Mouse (Mus musculus): ENCODE measurements around the gene Dennd4c.

DNA sequence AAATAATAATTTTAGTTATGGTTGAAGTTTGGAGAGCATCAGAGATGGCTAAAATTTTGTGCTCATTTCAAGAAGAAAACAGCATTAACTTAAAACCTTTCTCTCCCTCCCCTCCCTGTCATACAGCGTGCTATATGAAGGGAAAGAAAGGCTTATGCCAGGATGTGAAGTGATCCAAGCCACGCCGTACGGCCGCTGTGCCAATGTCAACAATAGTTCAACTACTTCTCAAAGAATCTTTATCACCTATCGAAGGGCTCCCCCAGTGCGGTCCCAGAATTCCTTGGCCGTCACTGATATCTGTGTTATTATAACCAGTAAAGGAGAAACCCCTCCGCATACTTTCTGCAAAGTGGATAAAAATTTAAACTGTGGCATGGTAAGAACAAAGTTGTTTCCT lies 29.2 kb downstream of the Dennd4c start:
- TF ChIP-seq CTCF (IDR thresholded peaks at IDR 0.05; ENCODE audit: low read depth, low read length) (no peak), GATA1 (IDR thresholded peaks at IDR 0.05; ENCODE audit: borderline replicate concordance, low read length) (no peak), POLR2AphosphoS5 (IDR thresholded peaks at IDR 0.05; ENCODE audit: insufficient replicate concordance, low read depth, low read length) (no peak), TAL1 (conservative IDR thresholded peaks at IDR 0.05; ENCODE audit: low read depth, low read length) (no peak)

All from G1E (cell line).